Mouse (Mus musculus) urinary bladder, postnatal 36 days (tissue): ENCODE data around the gene Nol3.

Experiments used
- DNase-seq, 2 experiments: peaks; one replicate each; pipeline ENCODE4 v3.0.0; 2022; ENCODE audit warnings: low spot score in 2 of 2, mixed read lengths in 1 of 2

Gene Nol3

GRCm38 (mm10) chr8:105263244-105263912, 12.6 kb upstream of the Nol3 start:
- DNase-seq, result no peak

GRCm38 (mm10) chr8:105264024-105264982, 11.6 kb upstream of the Nol3 start, which contains the start of the genes Tradd and Fbxl8:
Tradd (minus strand) TSS chr8:105264609.
Fbxl8 (plus strand) TSS chr8:105264648.
- peak; percentile 80 to 82 for DNase-seq

- peak in 1 of 2 experiments; percentile 20 for DNase-seq
Observed at GRCm38 (mm10) chr8:105265128-105265527, 10.8 kb upstream of the Nol3 start.

GRCm38 (mm10) chr8:105266775-105267174, 9.2 kb upstream of the Nol3 start:
- no peak for DNase-seq

GRCm38 (mm10) chr8:105268342-105269074, 7.4 kb upstream of the Nol3 start:
- no peak for DNase-seq

- DNase-seq, result no peak
Observed at GRCm38 (mm10) chr8:105269075-105269458, 6.9 kb upstream of the Nol3 start.

- peak; percentile 62 to 72 for DNase-seq
Observed at GRCm38 (mm10) chr8:105269461-105269947, 6.4 kb upstream of the Nol3 start, which contains the start of gene Hsf4. Hsf4 (plus strand) TSS chr8:105269801.

- no peak for DNase-seq
Observed at GRCm38 (mm10) chr8:105270101-105270915, 5.6 kb upstream of the Nol3 start.

- no peak for DNase-seq
Observed at GRCm38 (mm10) chr8:105270916-105271186, 5.1 kb upstream of the Nol3 start.

- DNase-seq, result no peak
Observed at GRCm38 (mm10) chr8:105275387-105275786, 553 bp upstream of the Nol3 start.

- DNase-seq, result no peak
Observed at GRCm38 (mm10) chr8:105276292-105277120, 566 bp downstream of the Nol3 start.

GRCm38 (mm10) chr8:105278911-105279334, 3.0 kb downstream of the Nol3 start:
- DNase-seq, result peak; percentile 68 to 89

- DNase-seq, result no peak
Observed at GRCm38 (mm10) chr8:105280567-105280966, 4.6 kb downstream of the Nol3 start.

GRCm38 (mm10) chr8:105281821-105282220, 5.9 kb downstream of the Nol3 start:
- no peak for DNase-seq

GRCm38 (mm10) chr8:105282239-105282638, 6.3 kb downstream of the Nol3 start:
- no peak for DNase-seq

GRCm38 (mm10) chr8:105283074-105283473, 7.1 kb downstream of the Nol3 start:
- peak in 1 of 2 experiments; percentile 51 for DNase-seq

GRCm38 (mm10) chr8:105285514-105285913, 9.6 kb downstream of the Nol3 start:
- no peak for DNase-seq

- no peak for DNase-seq
Observed at GRCm38 (mm10) chr8:105286907-105287306, 11.0 kb downstream of the Nol3 start.

- no peak for DNase-seq
Observed at GRCm38 (mm10) chr8:105288231-105288630, 12.3 kb downstream of the Nol3 start.
